Mouse (Mus musculus) MEL (cell line): ENCODE data around the gene Hexim2. TPM values are rescaled to one million over a fixed set of nuclear protein-coding genes. Genes with fewer than 3 reads are reported as not detected.
A peak's percentile ranks its signal among the peaks of the same experiment; 100 is the strongest.

Source experiments
- DNase-seq: peaks from one replicate; pipeline ENCODE4 v3.0.0; 2011; ENCODE audit warnings: low read depth, low spot score
- H3K27ac ChIP-seq: 2 replicates; pipeline ENCODE4 v1.5.1; 2012; ENCODE audit warnings: low read depth, mild to moderate bottlenecking, control low read depth, low read length, moderate library complexity; ENCODE audit not compliant: control insufficient read depth
- H3K27me3 ChIP-seq, 2 experiments: fragments of 150-350 bp in 1 of 2; sonication (generic) in 1 of 2; 2 replicates each; pipeline ENCODE4 v1.6.1; 2012; ENCODE audit warnings: low read length in 2 of 2, mild to moderate bottlenecking in 2 of 2, improper control_type of control experiment in 1 of 2, moderate library complexity in 1 of 2; ENCODE audit not compliant: insufficient read depth in 2 of 2, control insufficient read depth in 1 of 2
- H3K36me3 ChIP-seq, 2 experiments: 2 replicates each; pipeline ENCODE4 v1.6.1; 2012 to 2014; ENCODE audit warnings: low read length in 2 of 2, improper control_type of control experiment in 1 of 2, inconsistent platforms in 1 of 2, mild to moderate bottlenecking in 1 of 2; ENCODE audit not compliant: insufficient read depth in 2 of 2, control insufficient read depth in 1 of 2
- H3K4me1 ChIP-seq, 2 experiments: fragments of 150-350 bp in 1 of 2; sonication (generic) in 1 of 2; 2 replicates each; pipeline ENCODE4 v1.6.1; 2012; ENCODE audit warnings: low read length in 2 of 2, improper control_type of control experiment in 1 of 2, mild to moderate bottlenecking in 1 of 2; ENCODE audit not compliant: insufficient read depth in 2 of 2, control insufficient read depth in 1 of 2
- H3K4me3 ChIP-seq, 2 experiments: fragments of 150-350 bp in 1 of 2; sonication (generic) in 1 of 2; 2 replicates each; pipeline ENCODE4 v1.5.1; 2012; ENCODE audit warnings: low read depth in 2 of 2, low read length in 2 of 2, mild to moderate bottlenecking in 2 of 2, moderate library complexity in 2 of 2, control low read depth in 1 of 2, improper control_type of control experiment in 1 of 2; ENCODE audit not compliant: control insufficient read depth in 1 of 2, insufficient read depth in 1 of 2
- H3K79me2 ChIP-seq: 2 replicates; pipeline ENCODE4 v1.6.1; 2012; ENCODE audit warnings: mild to moderate bottlenecking, low read length, moderate library complexity; ENCODE audit not compliant: control insufficient read depth, poor library complexity, insufficient read depth
- H3K9ac ChIP-seq: 2 replicates; pipeline ENCODE4 v1.6.1; 2012; ENCODE audit warnings: low read depth, mild to moderate bottlenecking, control low read depth, low read length, moderate library complexity; ENCODE audit not compliant: control insufficient read depth, poor library complexity, severe bottlenecking
- H3K9me3 ChIP-seq: fragments of 150-350 bp; sonication (generic); replicated peaks from 2 replicates; pipeline ENCODE4 v1.6.1; 2012; ENCODE audit warnings: mild to moderate bottlenecking, low read length, improper control_type of control experiment, moderate library complexity; ENCODE audit not compliant: insufficient read depth
- CHD2 ChIP-seq: IDR thresholded peaks from 2 replicates; pipeline ENCODE4 v1.6.1; 2011; ENCODE audit warnings: low read length, improper control_type of control experiment
- E2F4 ChIP-seq: IDR thresholded peaks from 2 replicates; pipeline ENCODE4 v1.6.1; 2011; ENCODE audit warnings: low read depth, low read length, improper control_type of control experiment, borderline replicate concordance
- ELF1 ChIP-seq: IDR thresholded peaks from 2 replicates; pipeline ENCODE4 v1.6.1; 2014; ENCODE audit warnings: low read depth, mild to moderate bottlenecking, inconsistent platforms, low read length, improper control_type of control experiment, moderate library complexity
- EP300 ChIP-seq, 2 experiments: IDR thresholded peaks; 2 replicates each; pipeline ENCODE4 v1.6.1; 2011; ENCODE audit warnings: improper control_type of control experiment in 2 of 2, low read length in 2 of 2, low read depth in 1 of 2, mild to moderate bottlenecking in 1 of 2
- GABPA ChIP-seq: IDR thresholded peaks from 2 replicates; pipeline ENCODE4 v1.6.1; 2012; ENCODE audit warnings: low read depth, mild to moderate bottlenecking, inconsistent platforms, low read length, improper control_type of control experiment, moderate library complexity
- HCFC1 ChIP-seq: IDR thresholded peaks from 2 replicates; pipeline ENCODE4 v1.6.1; 2012; ENCODE audit warnings: low read depth, mild to moderate bottlenecking, inconsistent platforms, low read length, improper control_type of control experiment, moderate library complexity
- MAFK ChIP-seq: IDR thresholded peaks from 2 replicates; pipeline ENCODE4 v1.6.1; 2011; ENCODE audit warnings: low read depth, mild to moderate bottlenecking, low read length, improper control_type of control experiment, borderline replicate concordance
- MAZ ChIP-seq: IDR thresholded peaks from 2 replicates; pipeline ENCODE4 v1.6.1; 2012; ENCODE audit warnings: low read depth, mild to moderate bottlenecking, inconsistent platforms, low read length, improper control_type of control experiment
- POLR2AphosphoS2 ChIP-seq: IDR thresholded peaks from 2 replicates; pipeline ENCODE4 v1.6.1; 2011; ENCODE audit warnings: low read length, improper control_type of control experiment
- RAD21 ChIP-seq: IDR thresholded peaks from 2 replicates; pipeline ENCODE4 v1.6.1; 2011; ENCODE audit warnings: mild to moderate bottlenecking, low read depth, low read length, improper control_type of control experiment
- RCOR1 ChIP-seq: IDR thresholded peaks from 2 replicates; pipeline ENCODE4 v1.6.1; 2012; ENCODE audit warnings: low read depth, mild to moderate bottlenecking, inconsistent platforms, low read length, improper control_type of control experiment
- SIN3A ChIP-seq: IDR thresholded peaks from 2 replicates; pipeline ENCODE4 v1.6.1; 2012; ENCODE audit warnings: low read length, improper control_type of control experiment, inconsistent platforms
- TAL1 ChIP-seq: IDR thresholded peaks from 2 replicates; pipeline ENCODE4 v1.6.1; 2012; ENCODE audit warnings: mild to moderate bottlenecking, inconsistent platforms, low read length, moderate library complexity, mixed read lengths
- USF1 ChIP-seq: IDR thresholded peaks from 2 replicates; pipeline ENCODE4 v1.6.1; 2014; ENCODE audit warnings: low read depth, mild to moderate bottlenecking, inconsistent platforms, low read length, improper control_type of control experiment, moderate library complexity
- ZKSCAN1 ChIP-seq: IDR thresholded peaks from 2 replicates; pipeline ENCODE4 v1.6.1; 2012; ENCODE audit warnings: low read depth, mild to moderate bottlenecking, inconsistent platforms, low read length, improper control_type of control experiment, moderate library complexity
- ZMIZ1 ChIP-seq: IDR thresholded peaks from 2 replicates; pipeline ENCODE4 v1.6.1; 2012; ENCODE audit warnings: low read depth, mild to moderate bottlenecking, inconsistent platforms, low read length, improper control_type of control experiment, moderate library complexity
- ZNF384 ChIP-seq: IDR thresholded peaks from 2 replicates; pipeline ENCODE4 v1.6.1; 2012; ENCODE audit warnings: low read depth, mild to moderate bottlenecking, inconsistent platforms, low read length, improper control_type of control experiment
- polyA plus RNA-seq, 2 experiments: library from polyadenylated mRNA; stranded (reverse) in 1 of 2; unstranded in 1 of 2; fragments of >175 nt in 1 of 2; fragments of >200 nt in 1 of 2; gene quantifications; 2 replicates each; pipeline versions ENCODE4 v1.2.1 to v1.2.4; 2012; ENCODE audit warnings: low replicate concordance in 2 of 2, low read depth in 1 of 2; ENCODE audit not compliant: insufficient read length in 2 of 2, insufficient read depth in 1 of 2, missing spikeins in 1 of 2
- total RNA-seq: library from RNA; depleted of rRNA; stranded (reverse); fragments of 300-350 nt; gene quantifications from 2 replicates; pipeline ENCODE4 v1.2.3, GENCODE M21; 2012

Hexim2 gene
- total and polyA plus RNA-seq, 3 experiments, result 12.3 to 12.5 TPM; not detected in 1

GRCm38 (mm10) chr11:103146386-103146785, 14.2 kb downstream of the Hexim2 start:
- no peaks in the 10 kb centered on the region for H3K27me3 ChIP-seq
- no peak overlapping the region for H3K4me3 ChIP-seq
- no peak overlapping the region for H3K9ac ChIP-seq
- H3K4me1 ChIP-seq, result peaks cover 0 to 5% of the 10 kb centered on the region in 2 experiments; a peak in 3 of 4 replicates
- H3K9me3 ChIP-seq, result no peaks in the 10 kb centered on the region
- H3K36me3 ChIP-seq, result peaks cover 0 to 4% of the 10 kb centered on the region in 2 experiments; a peak in 1 of 4 replicates
- TF ChIP-seq ZNF384, result 0 out of 2 replicates have a peak, but pooled peaks have one; percentile 17
- no peak for TF ChIP-seq SIN3A
- TF ChIP-seq, all 39 proteins: peak for 1
- no peaks in the 10 kb centered on the region for H3K79me2 ChIP-seq
- DNase-seq, result no peak
- no peak overlapping the region for H3K27ac ChIP-seq

GRCm38 (mm10) chr11:103147766-103148165, 15.5 kb downstream of the Hexim2 start:
- Histone ChIP-seq H3K79me2 (no peaks in the 10 kb centered on the region), H3K36me3 (peaks cover 0 to 4% of the 10 kb centered on the region in 2 experiments; a peak in 1 of 4 replicates), H3K4me3 (no peak overlapping the region), H3K4me1 (peaks cover 0 to 5% of the 10 kb centered on the region in 2 experiments; a peak in 3 of 4 replicates), H3K9me3 (no peaks in the 10 kb centered on the region), H3K27me3 (peaks cover 0 to 1% of the 10 kb centered on the region in 2 experiments; a peak in 1 of 4 replicates), H3K9ac (no peak overlapping the region), H3K27ac (no peak overlapping the region)
- DNase-seq, result no peak
- TF ChIP-seq POLR2AphosphoS2, result no peak
- TF ChIP-seq USF1, result no peak
- no peak for TF ChIP-seq RCOR1
- no peak for TF ChIP-seq ZKSCAN1
- no peak for TF ChIP-seq SIN3A
- no peak for TF ChIP-seq E2F4
- no peak for TF ChIP-seq MAZ
- no peak for TF ChIP-seq ELF1
- no peak for TF ChIP-seq CHD2
- no peak for TF ChIP-seq EP300 (IDR thresholded peaks at IDR 0.05; ENCODE audit: low read depth in 1 of 2, low read length in 2 of 2)
- no peak for TF ChIP-seq HCFC1
- TF ChIP-seq GABPA, result no peak
- no peak for TF ChIP-seq RAD21
- no peak for TF ChIP-seq ZMIZ1
- no peak for TF ChIP-seq MAFK
- no peak for TF ChIP-seq TAL1
